Mouse (Mus musculus): ENCODE data around the gene Lzts3.
"Not testable (repeated sequence)": the region's sequence is repeated elsewhere in the genome, so short reads cannot be mapped to it uniquely, and the experiment has no call there.

Lzts3 gene

DNA sequence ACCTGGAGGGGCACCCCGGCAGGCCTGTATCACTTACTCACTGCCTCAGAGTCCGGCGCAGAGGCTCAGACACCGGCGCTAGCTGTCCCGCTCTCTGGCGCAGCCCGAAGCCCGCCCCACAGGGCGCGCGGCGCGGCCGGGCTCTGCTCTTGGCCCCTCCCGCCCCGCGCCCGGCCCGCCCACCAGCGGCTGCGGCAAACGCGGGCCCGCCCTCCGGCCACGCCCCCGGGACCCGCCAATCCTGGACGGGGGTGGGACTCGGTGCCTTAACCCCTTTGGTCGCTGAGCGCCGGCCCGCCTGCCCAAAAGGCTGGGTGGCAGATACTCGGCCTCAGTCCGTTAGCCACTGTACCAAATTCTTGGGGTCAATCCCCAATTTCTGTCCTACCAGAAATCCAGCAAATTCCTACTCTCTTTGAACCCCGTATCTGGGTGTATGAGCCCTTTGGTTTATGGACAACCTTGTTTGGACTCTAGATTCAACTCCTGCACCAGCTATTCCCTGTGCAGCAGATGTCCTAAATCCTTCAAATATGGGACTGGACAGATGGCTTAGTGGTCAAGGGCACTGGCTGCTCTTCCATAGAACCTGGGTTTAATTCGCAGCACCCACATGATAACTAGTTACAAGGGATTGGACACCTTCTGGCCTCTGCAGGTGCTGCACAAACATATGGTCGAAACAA, at the start of gene Lzts3:
TSS of gene Lzts3 (minus strand) at position 120 of the 686 bp plus-strand sequence.
- DNase-seq (ENCODE audit: low spot score) = peak; percentile 89

DNA sequence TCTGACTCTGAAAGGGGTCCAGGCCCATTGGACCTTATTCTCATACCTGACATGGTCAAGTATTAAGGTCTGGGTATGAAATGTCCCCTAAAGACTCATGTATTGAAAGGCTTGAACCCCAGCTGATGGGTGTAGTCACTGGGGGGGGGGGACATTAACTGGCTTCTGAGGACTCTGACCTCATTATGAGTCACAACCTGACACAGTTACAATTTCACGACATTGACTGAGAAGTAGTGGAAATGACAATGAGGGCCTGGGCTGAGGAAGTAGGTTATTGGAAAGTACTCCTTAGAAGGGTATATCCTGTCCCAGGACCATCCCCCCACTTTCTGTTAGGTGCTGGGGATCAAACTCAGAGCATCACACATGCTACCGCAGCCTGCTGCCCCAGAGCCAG, 46.4 kb upstream of the Lzts3 start:
- no peak for DNase-seq (ENCODE audit: low spot score)

DNA sequence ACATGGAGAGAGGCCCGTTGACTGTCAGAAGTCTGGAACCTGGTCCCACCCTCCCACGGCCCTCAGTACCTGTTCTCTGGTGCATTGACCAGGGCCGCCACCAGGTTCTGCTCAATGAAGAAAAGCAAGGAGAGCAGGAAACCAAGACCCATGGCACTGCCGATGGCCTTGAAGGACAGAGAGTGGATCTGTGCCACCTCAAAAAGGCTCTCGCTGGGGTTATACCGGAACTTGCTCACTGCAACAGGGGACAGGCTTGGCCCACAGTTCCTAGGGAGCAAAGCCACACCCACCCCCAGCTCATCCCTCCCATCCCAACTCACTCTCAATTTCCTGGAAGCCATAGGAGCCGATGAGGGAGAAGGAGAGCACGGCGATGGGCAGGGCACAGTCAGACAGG, 42.8 kb upstream of the Lzts3 start:
- DNase-seq (ENCODE audit: low spot score) = no peak

- no peak for DNase-seq (ENCODE audit: low spot score)
Observed at GRCm38 (mm10) chr2:130681531-130681930, 38.9 kb upstream of the Lzts3 start.

- no peak for DNase-seq (ENCODE audit: low spot score)
Observed at GRCm38 (mm10) chr2:130679899-130680298, 37.3 kb upstream of the Lzts3 start.

- no peak for DNase-seq (ENCODE audit: low spot score)
Observed at GRCm38 (mm10) chr2:130679154-130679553, 36.6 kb upstream of the Lzts3 start.

DNA sequence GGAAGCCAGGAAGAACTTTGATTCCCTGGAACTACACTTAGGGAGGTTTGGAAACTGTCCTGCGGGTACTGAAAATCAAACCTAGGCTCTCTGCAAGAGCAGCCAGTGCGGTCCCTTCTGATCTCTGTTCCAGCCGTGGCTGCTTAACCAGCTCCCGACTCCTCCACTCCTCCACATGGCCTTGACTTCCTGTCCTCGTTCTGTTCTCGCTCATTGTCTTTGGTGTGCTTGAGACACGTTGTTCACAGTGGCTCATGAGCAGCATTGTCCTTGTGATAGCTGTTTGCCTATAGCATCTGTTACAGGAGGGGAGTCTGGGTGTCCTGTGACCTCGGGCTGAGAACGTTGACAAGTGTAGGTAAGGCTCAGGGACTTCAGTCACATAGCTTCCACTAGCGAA, 34.6 kb upstream of the Lzts3 start:
- no peak for DNase-seq (ENCODE audit: low spot score)

DNA sequence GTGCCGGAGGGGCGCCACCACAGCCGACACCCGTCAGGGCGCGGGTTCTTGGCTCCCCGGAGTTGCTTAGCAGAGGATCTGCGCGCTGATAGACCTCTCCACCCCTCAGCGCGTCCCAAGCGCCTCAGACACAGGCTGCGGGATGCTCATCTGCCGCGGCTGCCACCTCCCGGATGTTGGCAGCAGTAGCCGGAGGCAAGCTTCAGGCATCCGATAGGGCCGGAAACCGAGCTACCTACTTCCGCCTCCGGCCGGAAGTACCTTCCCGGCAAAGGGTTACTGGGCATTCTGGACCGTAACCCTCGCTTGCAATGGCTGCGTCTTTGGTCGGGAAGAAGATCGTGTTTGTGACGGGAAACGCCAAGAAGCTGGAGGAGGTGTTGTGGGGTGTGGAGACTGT, 25.0 kb upstream of the Lzts3 start, which contains the start of gene Itpa:
TSS of gene Itpa (plus strand) at position 52 of the 400 bp plus-strand sequence.
- DNase-seq (ENCODE audit: low spot score) = peak; percentile 76

DNA sequence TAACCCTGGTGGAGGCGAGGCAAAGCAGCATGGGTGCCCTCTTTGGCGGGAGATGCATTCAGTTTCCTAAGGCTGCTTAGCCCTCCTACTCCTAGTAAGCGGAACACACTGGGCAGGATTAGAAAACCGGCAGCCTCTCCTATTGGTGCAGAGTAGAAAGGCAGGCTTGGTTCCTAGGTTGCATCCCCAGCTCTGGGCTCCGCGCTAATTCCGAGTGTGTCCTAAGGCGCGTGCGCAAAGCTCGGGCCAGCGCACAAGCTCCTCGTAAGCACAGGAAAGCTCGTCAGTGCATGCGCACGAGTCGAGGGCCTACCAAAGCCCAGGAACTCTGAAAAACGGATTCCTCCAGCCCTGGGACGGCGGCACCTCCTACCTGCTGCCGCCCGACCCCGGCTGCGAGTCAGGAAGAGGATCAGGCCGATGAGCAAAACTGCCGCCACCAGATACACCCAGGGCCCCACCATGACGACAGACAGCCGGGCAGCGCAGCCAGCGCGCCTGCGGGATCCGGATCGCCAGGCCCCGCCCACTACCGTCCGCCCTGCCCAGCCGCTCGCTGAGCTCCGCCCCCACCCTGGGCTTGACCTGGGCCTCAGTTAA, 21.6 kb upstream of the Lzts3 start, which contains the start of gene Ddrgk1:
TSS of gene Ddrgk1 (minus strand) at position 558 of the 600 bp plus-strand sequence.
- DNase-seq (ENCODE audit: low spot score) = peak; percentile 89

DNA sequence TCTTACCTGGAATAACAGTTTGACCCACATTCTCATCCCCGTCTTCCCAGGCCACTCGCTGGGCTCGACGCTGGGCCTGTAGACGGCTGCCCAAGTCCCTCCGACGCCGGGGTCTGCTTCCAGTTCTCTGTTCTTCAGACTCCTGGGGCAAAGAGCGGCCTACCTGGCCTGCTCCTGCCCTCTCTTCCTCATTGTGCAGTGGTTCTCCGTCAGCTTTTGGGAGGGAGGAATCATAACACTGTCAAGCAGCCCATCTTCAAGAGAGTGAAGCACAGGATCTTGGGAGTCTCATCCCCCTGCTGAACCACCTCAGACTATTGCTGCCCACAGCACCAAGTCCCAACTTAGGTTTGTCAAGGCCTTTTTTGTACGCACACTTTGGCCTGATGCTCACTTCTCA, 20.7 kb upstream of the Lzts3 start:
- DNase-seq (ENCODE audit: low spot score) = no peak

GRCm38 (mm10) chr2:130658530-130658929, 15.9 kb upstream of the Lzts3 start:
- no peak for DNase-seq (ENCODE audit: low spot score)

- no peak for DNase-seq (ENCODE audit: low spot score)
Observed at GRCm38 (mm10) chr2:130657541-130657940, 14.9 kb upstream of the Lzts3 start.

GRCm38 (mm10) chr2:130656536-130656935, 13.9 kb upstream of the Lzts3 start:
- DNase-seq (ENCODE audit: low spot score) = no peak

GRCm38 (mm10) chr2:130655660-130656339, 13.2 kb upstream of the Lzts3 start:
- peak; percentile 31 for DNase-seq (ENCODE audit: low spot score)

- DNase-seq (ENCODE audit: low spot score) = no peak
Observed at GRCm38 (mm10) chr2:130653760-130654159, 11.2 kb upstream of the Lzts3 start.

DNA sequence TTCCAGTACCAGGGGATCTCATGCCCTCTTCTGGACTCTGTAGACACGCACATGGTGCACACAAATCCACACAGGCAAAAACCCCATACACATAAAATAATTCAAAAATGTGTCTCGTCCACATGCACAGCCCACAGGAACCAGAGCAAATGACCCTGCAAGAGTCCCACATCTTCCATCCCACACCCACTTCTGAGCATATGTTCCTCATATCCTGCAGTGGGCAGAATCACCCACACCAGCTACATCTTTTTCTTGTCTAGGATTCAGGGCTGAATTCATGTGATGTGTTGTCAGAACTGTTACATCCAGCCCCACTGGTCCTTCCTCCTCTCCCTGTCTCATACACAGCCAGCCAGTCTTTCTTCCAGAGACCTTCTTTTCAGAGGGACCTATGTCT, 10.7 kb upstream of the Lzts3 start:
- DNase-seq (ENCODE audit: low spot score) = no peak

DNA sequence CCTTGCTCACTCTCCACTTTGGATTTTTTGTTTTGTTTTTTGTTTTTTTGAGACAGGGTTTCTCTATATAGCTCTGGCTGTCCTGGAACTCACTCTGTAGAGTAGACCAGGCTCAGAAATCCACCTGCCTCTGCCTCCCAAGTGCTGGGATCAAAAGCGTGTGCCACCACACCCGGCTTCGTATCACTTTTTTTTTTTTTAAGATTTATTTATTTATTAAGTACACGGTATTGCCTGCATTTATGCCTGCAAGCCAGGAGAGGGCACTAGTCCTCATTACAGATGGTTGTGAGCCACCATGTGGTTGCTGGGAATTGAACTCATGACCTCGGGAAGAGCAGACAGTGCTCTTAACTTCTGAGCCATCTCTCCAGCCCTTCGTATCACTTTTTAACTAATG, 6.4 kb upstream of the Lzts3 start:
- DNase-seq (ENCODE audit: low spot score) = not testable (repeated sequence)

- no peak for DNase-seq (ENCODE audit: low spot score)
Observed at GRCm38 (mm10) chr2:130645198-130645597, 2.6 kb upstream of the Lzts3 start.

GRCm38 (mm10) chr2:130642197-130642660, 374 bp downstream of the Lzts3 start:
- no peak for DNase-seq (ENCODE audit: low spot score)

DNA sequence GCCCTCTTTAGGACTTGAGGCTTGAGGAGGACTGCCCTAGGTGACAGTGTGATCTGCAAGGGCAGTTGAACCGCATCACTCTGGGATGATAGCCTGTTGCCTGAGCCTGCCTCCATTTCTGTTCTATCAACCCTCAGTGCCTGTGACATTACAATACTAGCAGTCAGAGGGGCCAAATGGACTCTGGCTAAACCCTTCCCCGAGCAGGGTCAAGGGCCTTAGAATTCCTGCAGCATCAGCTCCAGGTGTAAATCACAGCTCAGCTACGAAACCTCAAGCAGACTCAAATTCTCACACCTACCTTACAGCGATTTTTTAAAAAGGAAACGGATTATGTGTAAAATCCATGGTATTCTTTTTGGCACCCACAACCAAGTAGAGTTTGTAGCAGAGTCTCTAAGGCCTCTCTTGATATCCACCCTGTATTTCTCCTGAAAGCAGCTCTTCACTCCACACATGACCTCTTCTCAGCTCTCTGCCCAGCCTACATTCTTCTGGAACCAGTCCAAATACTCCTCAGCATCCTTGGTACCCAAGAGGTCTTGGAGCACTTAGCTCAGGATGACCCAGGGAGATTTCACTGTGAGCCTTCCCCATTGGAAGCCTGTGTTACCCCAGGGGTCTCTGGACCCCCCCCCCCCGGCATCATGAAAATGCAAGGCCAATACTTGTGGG, 1.1 kb downstream of the Lzts3 start:
- DNase-seq (ENCODE audit: low spot score) = no peak

DNA sequence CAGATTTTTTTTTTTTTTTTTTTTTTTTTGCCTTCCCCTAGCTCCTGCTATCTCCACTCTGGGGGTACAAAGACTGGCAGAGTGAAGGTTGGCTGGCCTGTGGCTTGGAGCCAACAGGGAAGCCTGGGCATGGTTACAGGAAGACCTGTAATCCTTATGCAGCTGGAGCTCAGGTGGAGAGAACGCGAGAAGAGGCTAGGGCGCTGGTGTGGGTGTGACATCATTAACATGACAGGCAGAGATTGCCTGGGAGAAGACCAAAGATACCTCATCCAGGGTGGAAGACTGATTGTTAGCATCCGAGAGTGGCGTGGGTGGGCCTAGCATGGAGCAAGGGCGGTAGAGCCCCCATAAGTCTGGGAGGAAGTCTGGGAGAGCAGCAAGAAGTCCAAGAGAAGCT, 3.3 kb downstream of the Lzts3 start:
- DNase-seq (ENCODE audit: low spot score) = no peak

DNA sequence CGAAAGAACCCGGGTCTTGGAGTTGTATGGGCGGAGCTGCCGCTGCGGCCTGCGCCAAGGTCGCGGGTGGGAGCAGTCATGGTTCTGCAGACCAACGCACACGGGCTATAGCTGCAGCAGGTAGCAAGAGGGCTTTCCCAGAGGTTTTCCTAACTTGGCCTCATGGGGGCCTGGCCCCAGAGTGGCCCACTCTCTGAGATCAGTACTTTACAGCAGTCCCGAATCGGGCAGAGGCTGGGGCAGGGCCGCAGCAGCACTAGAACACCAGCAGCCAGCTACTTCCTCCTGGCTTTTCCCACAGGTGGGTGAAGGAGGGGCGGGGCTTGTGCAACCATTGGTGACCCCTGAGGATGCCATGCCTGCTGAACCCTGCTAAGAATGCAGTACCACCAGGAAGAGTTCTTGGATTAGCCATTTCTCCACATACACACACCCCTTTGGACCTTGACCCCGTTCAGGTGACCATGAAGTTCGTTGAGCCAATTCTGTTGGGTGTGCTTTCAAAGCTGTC, 4.4 kb downstream of the Lzts3 start:
- no peak for DNase-seq (ENCODE audit: low spot score)
